Mouse (Mus musculus) adrenal gland, postnatal 36 days (tissue): ENCODE data around the gene Cgnl1. TPM values are rescaled to one million over a fixed set of nuclear protein-coding genes. Genes with fewer than 3 reads are reported as not detected.

Source experiments
- DNase-seq, 2 experiments: peaks; one replicate each; pipeline ENCODE4 v3.0.0; 2021; ENCODE audit warnings: mixed read lengths in 1 of 2
- total RNA-seq, 2 experiments: library from RNA; stranded (reverse); gene quantifications; 2 replicates each; pipeline ENCODE4 v1.2.3; 2021

Gene Cgnl1
- total RNA-seq, 2 experiments from 2014 or later: 95.9 to 106 TPM

DNA sequence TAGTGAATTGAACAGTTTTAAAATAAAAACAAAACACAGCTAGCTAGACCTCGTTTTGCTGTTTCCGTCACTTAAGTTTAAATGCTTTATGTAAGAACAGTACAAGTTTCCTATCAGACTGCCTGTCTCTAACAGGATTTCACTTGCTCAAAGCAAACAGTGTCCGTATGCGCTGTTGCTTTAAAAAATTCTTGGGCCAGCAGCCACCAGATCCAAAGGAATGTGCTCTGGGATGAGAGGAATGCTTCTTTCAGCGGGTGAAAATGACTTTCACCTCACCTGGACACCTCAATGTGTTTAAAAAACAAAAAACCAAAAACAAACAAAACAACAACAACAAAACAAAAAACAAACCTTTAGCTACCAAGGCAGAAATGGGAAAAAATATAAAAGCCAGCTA, 54.4 kb downstream of the Cgnl1 start:
- DNase-seq: no peak

DNA sequence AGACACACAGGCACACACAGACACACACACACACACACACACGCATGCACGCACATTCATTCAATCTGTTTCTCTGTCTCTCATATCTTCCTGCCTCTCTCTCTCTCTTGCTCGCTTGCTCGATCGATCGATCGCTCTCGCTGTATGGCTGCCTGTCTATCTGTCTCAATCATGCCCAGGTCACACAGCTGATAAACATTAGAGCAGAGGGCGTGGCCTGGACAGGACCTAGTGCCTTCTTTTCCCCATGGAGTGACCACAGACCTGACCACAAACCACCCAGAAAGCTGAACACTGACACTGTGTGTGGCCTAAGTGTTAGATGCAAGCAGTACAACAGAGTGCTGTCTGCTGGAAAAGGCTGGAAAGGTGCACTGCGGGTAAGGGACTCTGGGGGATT, 60.6 kb downstream of the Cgnl1 start:
- no peak for DNase-seq

DNA sequence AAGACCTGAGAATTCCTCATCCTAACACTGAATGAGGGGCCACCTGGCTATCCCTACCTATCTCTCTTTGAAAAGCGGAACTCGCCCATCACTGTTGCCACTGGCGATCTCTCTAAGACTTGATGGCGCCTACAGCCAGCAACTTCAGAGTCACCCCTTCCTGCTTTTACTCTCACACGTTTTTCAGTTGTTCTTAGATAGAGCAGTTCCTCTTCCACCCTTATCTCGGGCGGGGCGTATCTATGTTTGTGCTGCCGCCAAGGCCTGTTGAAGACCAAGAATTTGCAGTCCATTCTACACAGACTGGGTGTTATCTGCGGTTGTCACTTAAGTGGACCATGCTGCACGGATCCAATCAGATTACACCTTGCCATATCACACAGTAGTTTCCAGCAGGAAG, 62.2 kb downstream of the Cgnl1 start:
- no peak for DNase-seq

DNA sequence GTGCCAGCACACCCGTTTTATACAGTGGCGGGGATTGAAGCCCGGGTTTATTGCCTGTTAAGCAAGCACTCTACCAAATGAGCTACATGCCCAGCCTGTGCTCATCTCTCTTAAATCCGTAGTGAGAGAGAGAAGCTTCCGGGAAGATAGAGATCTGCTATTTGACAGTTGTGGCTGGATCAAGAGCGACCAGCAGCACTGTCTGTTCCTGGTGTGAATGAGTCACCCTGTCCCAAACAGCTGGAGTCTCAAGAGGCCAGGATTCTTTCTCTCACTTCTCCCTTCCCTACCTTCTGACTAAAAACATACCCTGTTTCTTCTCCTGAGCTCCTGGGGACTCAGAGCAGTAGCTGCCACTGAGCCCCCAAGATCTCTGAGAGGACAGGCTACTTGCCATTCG, 63.4 kb downstream of the Cgnl1 start:
- no peak for DNase-seq

DNA sequence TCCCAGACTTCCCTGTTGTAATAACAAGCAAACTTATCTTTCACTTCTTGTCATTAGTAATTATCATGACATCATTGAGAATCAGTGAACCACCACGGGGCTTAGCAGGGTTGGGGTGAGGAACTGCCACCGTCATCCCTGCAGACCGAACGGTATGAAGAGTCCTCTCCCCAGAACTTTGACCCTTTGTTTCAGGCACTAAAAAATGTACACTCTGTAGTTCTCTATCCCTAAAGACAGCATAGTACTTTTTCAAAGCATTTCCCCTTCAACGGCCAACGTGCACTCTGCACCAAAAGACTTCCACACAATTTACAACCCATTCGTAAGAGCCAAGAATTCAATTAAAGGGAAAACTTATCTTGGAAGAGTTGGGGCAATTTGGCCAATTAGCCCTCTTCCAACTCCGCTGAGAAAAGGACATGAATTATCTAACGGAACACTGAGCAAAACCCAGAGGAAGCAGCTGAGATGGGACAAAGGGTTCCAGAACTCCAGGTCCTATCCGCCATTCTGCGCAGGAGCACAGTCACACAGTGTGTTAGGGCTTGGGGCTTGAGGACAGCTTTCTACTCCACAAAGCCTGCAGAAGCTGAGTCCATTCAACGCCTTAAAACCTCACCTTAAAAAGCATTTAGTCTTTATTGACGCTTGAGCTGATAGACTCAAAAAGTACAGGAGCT, 66.9 kb downstream of the Cgnl1 start:
- no peak for DNase-seq

DNA sequence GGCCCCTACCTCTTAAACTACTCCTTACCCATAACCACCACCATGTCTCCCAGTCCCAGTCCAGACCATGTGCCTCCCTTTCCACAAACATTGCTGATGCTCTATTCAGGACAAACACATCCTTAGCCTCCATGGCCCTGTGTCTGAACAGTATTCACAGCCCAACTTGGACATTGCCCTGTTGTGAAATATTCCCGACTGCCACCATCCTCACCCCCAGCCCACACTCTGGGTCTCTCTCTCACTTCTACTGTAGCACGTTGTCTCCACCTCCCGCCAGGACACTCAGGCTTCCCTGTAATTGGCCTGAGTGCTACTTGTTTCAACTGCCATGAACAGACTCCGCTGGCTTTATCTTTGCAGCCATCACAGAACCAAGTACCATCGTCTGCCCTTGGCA, 72.3 kb downstream of the Cgnl1 start:
- no peak for DNase-seq

DNA sequence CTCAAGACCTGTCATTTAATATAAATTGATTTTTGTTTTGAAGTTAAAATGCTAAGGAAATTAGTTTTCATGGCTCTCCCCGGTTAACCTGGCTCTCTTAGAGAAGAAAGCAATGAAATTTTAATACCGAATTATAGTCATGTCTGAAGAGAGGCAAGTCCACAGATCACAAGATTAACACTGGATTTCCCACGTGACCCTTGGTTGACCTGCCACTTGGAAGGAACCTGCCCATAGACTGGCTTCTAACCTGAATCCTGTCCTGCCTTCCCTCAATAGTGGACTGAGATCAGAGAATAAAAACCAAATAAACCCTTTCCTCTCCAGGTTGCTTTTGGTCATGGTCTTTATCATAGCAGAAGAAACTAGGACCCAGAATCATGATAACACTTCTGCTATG, 73.3 kb downstream of the Cgnl1 start:
- DNase-seq: peak in 1 of 2 experiments; percentile 13

DNA sequence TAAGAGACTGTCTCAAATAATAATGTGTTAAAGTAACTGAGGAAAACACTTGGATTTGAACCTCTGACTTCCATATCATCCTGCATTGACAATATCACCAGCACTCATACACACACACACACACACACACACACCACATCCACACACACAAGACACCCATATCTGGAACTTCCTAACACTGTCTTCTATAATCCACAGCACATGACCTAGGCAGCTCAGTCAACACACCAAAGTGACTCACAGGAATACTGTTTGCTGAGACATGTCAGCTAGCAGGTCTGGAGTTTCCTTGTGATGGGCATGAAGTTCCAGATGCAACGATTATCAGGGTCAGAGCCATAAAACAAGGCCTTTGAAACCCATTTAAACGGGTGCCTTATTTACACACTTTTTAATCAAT, 74.2 kb downstream of the Cgnl1 start:
- no peak for DNase-seq

DNA sequence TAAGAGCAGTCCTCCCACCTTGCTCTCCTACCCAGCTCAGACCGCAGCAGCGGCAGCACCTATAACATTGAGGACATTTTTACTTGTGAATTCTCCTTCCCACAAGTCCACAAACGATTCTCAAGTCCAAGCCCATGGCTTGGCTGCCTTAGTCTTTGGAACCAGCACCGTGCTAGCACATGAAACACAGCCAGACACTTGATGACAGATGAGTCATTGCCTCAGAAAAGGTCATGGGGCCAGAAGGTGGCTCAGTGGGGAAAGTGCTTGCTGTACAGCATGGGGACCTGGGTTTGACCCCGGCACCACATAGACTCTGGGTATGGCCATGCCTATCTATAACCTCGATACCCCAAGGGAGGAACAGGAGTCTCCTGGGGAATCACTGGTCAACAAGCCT, 74.6 kb downstream of the Cgnl1 start:
- DNase-seq: peak; percentile 69 to 72

DNA sequence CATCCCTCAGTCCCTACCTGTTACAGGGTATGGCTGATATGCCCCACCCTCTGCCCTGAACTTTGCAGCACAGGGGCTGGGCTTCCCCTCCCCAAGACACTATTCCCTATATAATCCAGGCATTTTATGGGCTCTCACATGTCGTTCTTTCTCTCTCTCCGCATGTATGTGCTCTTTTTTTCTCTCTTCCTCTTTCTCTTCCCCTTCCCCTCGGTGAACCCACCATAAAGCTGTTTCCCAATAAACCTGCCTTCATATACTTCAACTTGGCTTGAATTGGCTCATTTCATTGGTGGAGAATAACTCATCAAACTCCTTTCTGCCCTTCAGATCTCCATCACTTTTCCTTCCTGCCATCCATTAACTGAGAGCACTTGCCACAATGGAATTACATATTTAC, 76.3 kb downstream of the Cgnl1 start:
- DNase-seq: no peak

DNA sequence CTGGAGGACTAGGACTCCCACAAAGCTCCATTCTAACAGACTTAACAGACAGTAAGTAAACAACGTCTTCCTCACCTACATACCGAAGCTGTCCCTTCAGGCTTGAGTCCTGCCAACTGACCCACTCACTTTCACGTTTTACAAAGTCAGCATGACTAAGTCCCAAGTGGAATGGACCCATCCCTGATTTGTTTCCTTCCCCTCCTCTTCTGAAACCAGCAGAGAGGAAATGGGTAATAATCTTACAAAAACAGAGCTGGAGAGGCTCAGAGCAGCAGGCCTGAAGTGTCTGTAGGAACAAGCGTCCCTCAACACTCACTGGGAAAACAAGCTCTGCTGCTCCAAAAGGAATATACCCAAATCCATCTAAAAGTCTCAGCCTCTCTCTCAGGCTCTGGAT, 77.2 kb downstream of the Cgnl1 start:
- no peak for DNase-seq

DNA sequence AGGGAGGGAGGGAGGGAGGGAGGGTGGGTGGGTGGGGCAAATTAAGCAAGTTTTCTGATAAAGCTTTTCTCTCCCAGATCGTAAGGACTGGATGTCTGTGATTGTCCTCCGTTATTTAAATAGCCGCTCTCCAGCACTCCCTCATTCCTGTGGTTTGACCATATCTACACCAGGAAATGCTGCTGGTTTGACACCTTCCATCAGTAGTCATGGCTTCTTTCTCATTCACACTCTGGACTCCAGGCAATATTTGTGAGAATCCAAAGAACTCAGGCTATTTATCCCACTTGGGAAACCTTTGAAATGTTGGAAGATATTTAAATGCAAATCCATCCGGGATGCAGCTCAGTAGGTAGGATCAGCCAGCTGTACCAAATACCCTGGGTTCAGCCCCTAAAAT, 77.6 kb downstream of the Cgnl1 start:
- no peak for DNase-seq

DNA sequence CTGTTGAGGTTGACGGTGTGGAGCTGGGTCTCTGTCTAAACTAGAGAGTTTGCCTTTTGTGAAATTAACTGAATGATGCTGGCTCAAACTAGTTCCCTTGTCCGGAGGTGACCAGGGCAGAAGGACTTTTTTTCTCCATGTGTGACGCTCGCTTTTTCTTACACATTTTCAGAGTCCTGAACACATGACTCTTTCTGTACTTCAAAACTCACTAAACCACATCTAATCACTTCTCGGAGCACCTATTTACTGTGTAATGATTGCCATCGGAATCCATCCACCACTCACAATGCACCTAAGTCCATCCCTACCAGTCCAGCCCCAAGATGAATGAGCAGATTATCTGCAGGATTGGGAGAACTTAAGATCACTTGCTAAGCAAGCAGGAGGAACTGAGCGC, 79.2 kb downstream of the Cgnl1 start:
- DNase-seq: no peak

DNA sequence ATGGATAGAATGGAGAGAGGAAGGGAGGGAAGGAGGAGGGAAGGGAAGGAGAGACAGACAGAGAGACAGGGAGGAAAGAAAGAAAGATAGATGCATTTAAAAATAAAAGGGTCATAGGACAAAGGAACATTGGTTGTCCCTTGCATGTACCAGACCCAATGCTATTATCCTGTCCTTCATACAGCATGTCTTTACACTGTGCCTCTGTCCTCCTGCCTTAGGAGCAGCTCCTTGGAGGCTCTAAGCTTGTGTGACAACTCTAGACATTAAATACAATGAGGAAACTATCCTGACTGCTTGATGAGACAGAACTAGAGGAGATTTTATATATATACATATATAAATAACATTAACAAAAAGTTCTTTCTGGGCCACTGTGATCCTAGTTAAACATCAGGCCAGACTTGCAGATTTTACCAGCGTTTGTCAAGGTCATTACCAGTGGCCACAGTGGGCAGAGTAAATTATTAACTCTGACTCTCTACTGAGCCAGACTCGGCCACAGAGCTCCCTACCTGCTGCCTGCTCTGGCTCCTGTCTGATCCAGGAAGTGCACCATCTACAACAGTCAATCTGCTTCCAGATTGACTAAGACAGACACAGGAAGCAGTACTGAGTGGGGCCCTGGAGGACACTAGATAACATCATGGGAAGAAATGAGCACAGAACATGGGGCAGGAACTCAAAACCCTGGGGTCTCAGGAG, 81.9 kb downstream of the Cgnl1 start:
- no peak for DNase-seq

DNA sequence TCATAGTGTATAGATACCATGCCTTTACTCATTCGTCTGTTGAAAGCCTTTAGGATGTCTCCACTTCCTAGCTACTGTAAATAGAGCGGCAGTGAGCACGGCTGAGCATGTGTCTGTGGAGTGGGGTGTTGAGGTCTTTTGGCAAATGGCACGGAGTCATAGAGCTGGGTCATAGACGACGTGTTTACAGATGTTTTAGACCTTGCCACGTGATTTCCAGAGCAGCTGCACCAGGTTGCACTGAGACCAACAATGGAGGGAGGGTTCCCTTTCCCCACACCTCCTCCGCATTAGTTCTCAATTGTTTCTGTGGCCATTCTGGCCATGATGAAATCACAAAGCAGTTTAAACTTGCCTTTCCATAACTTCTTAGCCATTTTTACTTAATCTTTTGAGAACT, 84.9 kb downstream of the Cgnl1 start:
- no peak for DNase-seq

DNA sequence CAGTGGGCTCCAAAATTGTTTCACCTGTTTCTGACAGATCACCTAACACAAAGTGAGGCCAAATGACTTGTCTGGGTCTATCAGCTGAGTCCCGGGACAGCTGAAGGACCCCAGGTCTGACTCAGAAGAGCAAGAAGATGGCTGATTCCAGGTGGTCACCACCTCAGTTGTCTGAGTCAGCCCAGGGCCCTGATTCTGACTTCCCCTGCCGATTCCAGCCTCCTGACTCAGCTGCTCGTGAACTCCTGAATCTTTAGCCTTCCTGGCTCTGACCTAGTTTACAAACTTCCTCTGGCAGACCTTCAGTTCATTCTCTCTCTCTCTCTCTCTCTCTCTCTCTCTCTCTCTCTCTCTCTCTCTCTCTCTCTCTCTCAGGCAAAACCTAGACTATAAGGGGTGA, 86.6 kb downstream of the Cgnl1 start:
- peak; percentile 60 to 63 for DNase-seq

DNA sequence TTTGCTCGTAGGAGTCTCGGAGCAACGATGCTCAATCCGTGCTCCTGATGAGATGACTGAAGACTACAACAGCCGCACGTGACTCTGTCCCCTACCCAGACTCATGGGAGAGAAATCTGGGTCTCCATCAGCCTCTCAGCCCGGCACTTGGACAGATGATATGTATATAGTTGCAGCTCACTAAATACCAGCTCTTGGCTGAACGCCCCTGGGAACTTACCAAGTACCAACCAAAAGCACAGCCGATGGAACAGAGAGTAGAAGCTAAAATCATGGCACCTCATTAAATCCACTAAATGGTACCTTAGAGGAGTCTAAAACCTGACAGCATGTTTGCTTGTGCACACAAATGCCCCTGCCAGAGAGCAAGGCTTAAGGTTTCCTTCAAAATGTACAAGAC, 91.0 kb downstream of the Cgnl1 start:
- no peak for DNase-seq

DNA sequence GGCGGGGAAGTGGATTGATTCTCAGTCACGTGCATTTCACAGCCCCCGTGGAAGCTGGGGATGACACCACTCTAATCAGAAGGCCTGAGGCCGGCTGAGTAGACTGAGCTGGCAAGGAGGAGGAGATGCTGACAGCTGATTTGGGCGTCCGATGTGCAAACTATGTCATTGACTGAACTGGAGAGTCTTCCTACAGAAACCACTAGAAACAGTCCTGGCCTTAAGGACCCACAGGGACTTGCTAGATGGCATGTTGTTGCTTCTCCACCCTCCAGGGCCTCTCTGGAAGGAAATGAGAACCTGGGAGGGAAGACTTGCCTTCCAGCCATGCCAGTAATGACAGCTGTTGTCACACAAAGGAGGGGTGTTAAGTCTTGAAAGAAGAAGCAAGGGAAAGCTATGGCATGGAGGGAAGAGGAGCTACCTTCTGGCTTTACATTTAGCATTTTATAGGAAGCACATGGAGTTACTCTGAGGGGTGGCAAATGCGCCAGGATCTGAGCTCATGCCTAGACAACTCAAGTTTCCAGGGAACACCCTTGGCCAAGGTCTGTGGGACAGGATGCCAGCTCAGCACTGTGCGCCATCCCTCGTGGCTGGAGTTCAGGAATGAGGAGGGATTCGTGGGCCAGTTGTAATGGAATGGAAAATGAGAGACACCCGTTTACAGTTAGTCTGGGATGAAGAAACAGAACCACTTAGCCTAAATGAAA, 92.1 kb downstream of the Cgnl1 start:
- no peak for DNase-seq

DNA sequence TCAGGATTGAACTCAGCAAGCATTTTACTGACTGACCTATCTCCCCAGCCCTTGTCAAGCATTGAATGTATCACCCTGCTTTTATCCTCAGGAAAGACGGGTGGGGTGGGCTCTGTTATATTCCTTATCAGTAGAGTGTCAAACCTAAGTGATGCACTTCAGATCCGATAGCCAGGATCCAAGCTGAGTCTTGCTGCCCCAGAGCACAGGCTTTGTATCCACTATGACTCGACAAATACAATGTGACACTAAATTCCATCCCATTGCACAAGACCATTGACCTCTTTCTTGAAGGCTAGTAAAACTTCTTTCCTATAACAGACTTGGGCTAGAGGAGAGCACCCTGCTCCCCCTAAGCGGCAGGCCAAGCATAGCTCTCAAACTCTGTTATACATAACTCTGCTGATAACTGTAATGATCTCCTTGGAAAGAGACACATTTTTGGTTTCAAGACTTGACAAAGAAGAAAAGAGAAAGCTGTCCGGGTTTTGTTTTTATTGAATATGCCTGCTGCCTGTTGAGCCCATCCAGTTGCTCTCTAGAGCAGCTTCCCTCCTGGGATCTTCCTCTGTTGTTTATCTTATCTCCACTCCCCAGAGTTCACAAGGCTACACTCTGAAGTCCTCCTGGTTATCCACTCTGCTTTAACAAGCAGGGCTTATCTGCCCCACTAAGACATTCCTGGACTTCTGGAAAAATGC, 94.3 kb downstream of the Cgnl1 start:
- DNase-seq: no peak

DNA sequence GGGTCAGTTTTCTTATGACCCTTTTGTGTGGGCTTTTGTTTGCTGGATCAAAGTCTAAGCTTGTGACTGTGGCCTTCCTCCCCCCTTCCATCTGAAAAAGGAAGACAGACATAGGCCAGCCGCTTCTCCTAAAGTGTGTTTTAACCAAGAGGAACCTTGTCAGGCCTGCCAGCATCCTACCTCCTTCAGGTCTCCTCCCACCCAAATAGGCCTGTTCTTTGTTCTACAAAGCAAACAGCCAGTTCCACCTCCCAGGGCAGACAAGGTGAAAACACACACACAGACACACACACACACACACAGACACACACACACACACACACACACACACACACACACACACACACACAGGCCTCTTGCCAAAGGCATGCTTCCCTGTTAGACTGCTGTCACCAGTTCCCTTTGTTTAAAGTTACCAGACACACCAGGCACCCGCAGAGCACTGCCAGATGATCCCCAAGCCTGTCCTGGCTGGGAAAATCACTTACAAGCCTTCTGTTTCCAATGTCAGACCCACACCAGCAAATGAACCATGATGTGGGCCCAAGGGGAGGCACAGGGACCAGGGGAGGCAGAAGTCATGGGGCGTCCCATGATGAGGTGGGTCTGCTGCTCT, 95.5 kb downstream of the Cgnl1 start:
- no peak for DNase-seq

DNA sequence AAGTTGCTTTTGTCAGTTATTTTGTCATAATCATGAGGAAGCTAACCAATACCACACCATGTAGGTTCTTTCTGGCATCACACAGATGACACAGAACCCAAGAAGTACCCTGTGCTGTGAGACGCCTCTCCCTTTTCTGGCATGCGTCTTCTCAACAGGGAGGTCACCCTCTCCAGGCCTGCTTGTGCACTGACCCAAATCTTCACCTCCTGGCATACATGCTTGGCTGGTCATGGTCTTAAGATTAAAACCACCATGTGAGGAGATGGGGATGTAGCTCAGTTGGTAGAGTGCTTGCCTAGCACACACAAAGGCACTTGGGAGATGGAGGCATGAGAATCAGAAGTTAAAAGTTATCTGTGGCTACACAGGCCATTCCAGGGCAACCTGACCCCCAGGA, 96.2 kb downstream of the Cgnl1 start:
- DNase-seq: no peak

DNA sequence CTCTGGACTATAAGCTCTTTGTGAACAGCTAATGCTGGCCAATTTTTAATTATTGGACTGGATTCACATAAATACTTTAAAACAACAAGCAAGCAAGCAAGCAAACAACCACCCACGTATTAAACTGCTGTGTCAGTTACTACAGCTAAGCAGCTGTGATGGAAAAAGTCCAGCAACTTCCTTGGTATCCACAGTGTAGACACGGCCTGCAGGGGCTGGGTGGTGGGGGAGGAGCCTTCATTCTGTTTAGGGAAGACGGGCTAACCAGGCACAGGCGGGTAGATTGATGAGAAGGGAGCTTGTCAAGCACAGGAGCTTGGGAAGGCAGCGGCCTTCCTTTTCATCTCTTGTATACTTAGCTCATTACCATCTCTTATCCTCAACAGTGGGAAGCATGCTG, 96.9 kb downstream of the Cgnl1 start:
- DNase-seq: no peak

DNA sequence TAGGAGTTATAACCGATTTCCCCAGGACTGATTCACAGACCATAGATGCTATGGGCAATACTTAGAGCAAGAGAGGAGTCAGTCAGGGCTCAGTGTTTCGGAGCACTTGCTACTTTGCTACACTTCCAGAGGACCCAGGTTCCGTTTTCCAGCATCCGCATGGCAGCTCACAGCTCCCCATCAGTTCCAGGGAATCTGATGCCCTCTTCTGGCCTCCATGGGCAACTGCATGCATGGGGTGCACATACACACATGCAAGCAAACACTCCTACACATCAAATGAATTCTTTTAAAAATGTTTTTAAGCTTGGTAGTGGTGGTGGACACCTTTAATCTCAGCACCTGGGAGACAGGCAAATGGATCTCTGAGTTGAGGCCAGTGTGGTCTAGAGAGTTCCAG, 98.9 kb downstream of the Cgnl1 start:
- DNase-seq: no peak
